Mouse (Mus musculus): ENCODE measurements around the gene Ttyh1. TPM values are rescaled to one million over a fixed set of nuclear protein-coding genes. Genes with fewer than 3 reads are reported as not detected.
"Not testable (repeated sequence)": the region's sequence is repeated elsewhere in the genome, so short reads cannot be mapped to it uniquely, and the experiment has no call there.

Ttyh1 gene
- polyA plus RNA-seq, 1 experiment from 2014 or later: 3.0 TPM

GRCm38 (mm10) chr7:4146241-4147180, 27.3 kb downstream of the Ttyh1 start:
- WGBS: 94% methylated on average over 23 of the region's 23 CpGs

GRCm38 (mm10) chr7:4147371-4147770, 28.2 kb downstream of the Ttyh1 start:
- 81% methylated on average over 20 of the region's 20 CpGs for WGBS

More at GRCm38 (mm10) chr7:4146241-4147180, 27.3 kb downstream of the Ttyh1 start:
- H3K27me3 ChIP-seq: peaks cover 10% of the 10 kb centered on the region
- no peak overlapping the region for H3K9ac ChIP-seq
- ATAC-seq (replicated peaks; ENCODE audit: low FRiP score): no peak
- H3K36me3 ChIP-seq: peaks cover 67% of the 10 kb centered on the region
- peaks cover 40% of the 10 kb centered on the region for H3K4me1 ChIP-seq
- H3K4me2 ChIP-seq: no peak overlapping the region
- H3K4me3 ChIP-seq (replicated peaks): no peak overlapping the region
- no peak overlapping the region for H3K27ac ChIP-seq
- no peaks in the 10 kb centered on the region for H3K9me3 ChIP-seq (replicated peaks)

GRCm38 (mm10) chr7:4147836-4148235, 28.6 kb downstream of the Ttyh1 start:
- H3K4me2 ChIP-seq: peak overlapping the region; percentile 90; the same call in 1 of the 2 replicates
- H3K4me3 ChIP-seq (replicated peaks): peak overlapping the region; percentile 62; the same call in 1 of the 2 replicates
- 0 out of 2 replicates have a peak overlapping the region, but pooled peaks have one; percentile 12 for H3K9ac ChIP-seq
- peaks cover 43% of the 10 kb centered on the region for H3K4me1 ChIP-seq
- H3K27me3 ChIP-seq: peaks cover 20% of the 10 kb centered on the region
- WGBS: 68% methylated on average over 4 of the region's 4 CpGs
- H3K27ac ChIP-seq: peak overlapping the region; percentile 94
- H3K9me3 ChIP-seq (replicated peaks): no peaks in the 10 kb centered on the region
- no peak for ATAC-seq (replicated peaks; ENCODE audit: low FRiP score)
- H3K36me3 ChIP-seq: peaks cover 54% of the 10 kb centered on the region

More at GRCm38 (mm10) chr7:4147371-4147770, 28.2 kb downstream of the Ttyh1 start:
- Histone ChIP-seq H3K36me3 (peaks cover 59% of the 10 kb centered on the region), H3K4me2 (no peak overlapping the region), H3K27me3 (peaks cover 18% of the 10 kb centered on the region), H3K9ac (no peak overlapping the region), H3K4me3 (replicated peaks) (no peak overlapping the region), H3K27ac (no peak overlapping the region), H3K4me1 (peaks cover 43% of the 10 kb centered on the region), H3K9me3 (replicated peaks) (no peaks in the 10 kb centered on the region)
- ATAC-seq (replicated peaks; ENCODE audit: low FRiP score): no peak

GRCm38 (mm10) chr7:4148341-4149208, 29.4 kb downstream of the Ttyh1 start:
- Histone ChIP-seq H3K4me2 (peak overlapping the region; percentile 90), H3K36me3 (peaks cover 46% of the 10 kb centered on the region), H3K9ac (peak overlapping the region; percentile 56), H3K27ac (peak overlapping the region; percentile 94), H3K9me3 (replicated peaks) (no peaks in the 10 kb centered on the region), H3K4me3 (replicated peaks) (peak overlapping the region; percentile 62), H3K27me3 (peaks cover 20% of the 10 kb centered on the region), H3K4me1 (peaks cover 43% of the 10 kb centered on the region)
- 27% methylated on average over 18 of the region's 18 CpGs for WGBS
- ATAC-seq (replicated peaks; ENCODE audit: low FRiP score): peak; percentile 23

- Histone ChIP-seq H3K4me2 (peak overlapping the region; percentile 90), H3K4me1 (peaks cover 43% of the 10 kb centered on the region)
Observed at GRCm38 (mm10) chr7:4149209-4150054, 30.2 kb downstream of the Ttyh1 start.

GRCm38 (mm10) chr7:4150059-4150541, 30.9 kb downstream of the Ttyh1 start, which contains the start of gene Leng9:
TSS of gene Leng9 (minus strand) at chr7:4150374.
- Histone ChIP-seq H3K27me3 (peaks cover 20% of the 10 kb centered on the region), H3K27ac (peak within 1 kb of the TSS; percentile 94), H3K4me1 (peaks cover 43% of the 10 kb centered on the region), H3K4me2 (peak within 1 kb of the TSS; percentile 90), H3K36me3 (peaks cover 31% of the 10 kb centered on the region), H3K9me3 (replicated peaks) (no peaks in the 10 kb centered on the region), H3K9ac (peak within 1 kb of the TSS; percentile 56), H3K4me3 (replicated peaks) (peak within 1 kb of the TSS; percentile 62)
- 2% methylated on average over 14 of the region's 14 CpGs for WGBS
- peak; percentile 40; the same call in 1 of the 2 replicates for ATAC-seq (replicated peaks; ENCODE audit: low FRiP score)

More at GRCm38 (mm10) chr7:4149209-4150054, 30.2 kb downstream of the Ttyh1 start:
- ATAC-seq (replicated peaks; ENCODE audit: low FRiP score): peak; percentile 79
- H3K27ac ChIP-seq: peak overlapping the region; percentile 94
- H3K27me3 ChIP-seq: peaks cover 20% of the 10 kb centered on the region
- H3K36me3 ChIP-seq: peaks cover 38% of the 10 kb centered on the region
- H3K9me3 ChIP-seq (replicated peaks): no peaks in the 10 kb centered on the region
- WGBS: under 1% methylated on average over 64 of the region's 64 CpGs
- H3K4me3 ChIP-seq (replicated peaks): peak overlapping the region; percentile 62
- H3K9ac ChIP-seq: peak overlapping the region; percentile 56

- 8% methylated on average over 14 of the region's 14 CpGs for WGBS
- ATAC-seq (replicated peaks; ENCODE audit: low FRiP score): 0 out of 2 replicates have a peak, but pooled peaks have one; percentile 6
- peaks cover 20% of the 10 kb centered on the region for H3K27me3 ChIP-seq
- no peak overlapping the region for H3K9ac ChIP-seq
- peaks cover 43% of the 10 kb centered on the region for H3K4me1 ChIP-seq
- no peak overlapping the region for H3K27ac ChIP-seq
- peak overlapping the region; percentile 90 for H3K4me2 ChIP-seq
- H3K4me3 ChIP-seq (replicated peaks): peak overlapping the region; percentile 62
- no peaks in the 10 kb centered on the region for H3K9me3 ChIP-seq (replicated peaks)
- peaks cover 24% of the 10 kb centered on the region for H3K36me3 ChIP-seq
Observed at GRCm38 (mm10) chr7:4150811-4151221, 31.6 kb downstream of the Ttyh1 start.

GRCm38 (mm10) chr7:4151241-4151640, 32.0 kb downstream of the Ttyh1 start:
- Histone ChIP-seq H3K27me3 (peaks cover 20% of the 10 kb centered on the region), H3K4me1 (peaks cover 43% of the 10 kb centered on the region), H3K4me2 (peak overlapping the region; percentile 90), H3K9ac (no peak overlapping the region), H3K9me3 (replicated peaks) (no peaks in the 10 kb centered on the region), H3K36me3 (peaks cover 20% of the 10 kb centered on the region), H3K4me3 (replicated peaks) (peak overlapping the region; percentile 62), H3K27ac (no peak overlapping the region)
- 23% methylated on average over 22 of the region's 22 CpGs for WGBS
- ATAC-seq (replicated peaks; ENCODE audit: low FRiP score): no peak

GRCm38 (mm10) chr7:4154356-4154755, 35.1 kb downstream of the Ttyh1 start:
- Histone ChIP-seq H3K4me1 (peaks cover 21% of the 10 kb centered on the region), H3K27ac (no peak overlapping the region), H3K9ac (no peak overlapping the region), H3K4me3 (replicated peaks) (no peak overlapping the region), H3K27me3 (peaks cover 20% of the 10 kb centered on the region), H3K4me2 (no peak overlapping the region), H3K36me3 (no peaks in the 10 kb centered on the region), H3K9me3 (replicated peaks) (no peaks in the 10 kb centered on the region)
- ATAC-seq (replicated peaks; ENCODE audit: low FRiP score): no peak
- 85% methylated on average over 5 of the region's 5 CpGs for WGBS

- Histone ChIP-seq H3K4me3 (replicated peaks) (no peak overlapping the region), H3K27ac (no peak overlapping the region), H3K4me2 (no peak overlapping the region), H3K36me3 (no peaks in the 10 kb centered on the region), H3K9ac (no peak overlapping the region), H3K9me3 (replicated peaks) (no peaks in the 10 kb centered on the region), H3K4me1 (peaks cover 18% of the 10 kb centered on the region), H3K27me3 (peaks cover 20% of the 10 kb centered on the region)
- no peak for ATAC-seq (replicated peaks; ENCODE audit: low FRiP score)
- 57% methylated on average over 4 of the region's 4 CpGs for WGBS
Observed at GRCm38 (mm10) chr7:4154976-4155375, 35.8 kb downstream of the Ttyh1 start.

GRCm38 (mm10) chr7:4161596-4161995, 42.4 kb downstream of the Ttyh1 start:
- not testable (repeated sequence) for H3K4me3 ChIP-seq (replicated peaks); H3K27me3 ChIP-seq; H3K9ac ChIP-seq; H3K4me2 ChIP-seq; H3K36me3 ChIP-seq; ATAC-seq (replicated peaks; ENCODE audit: low FRiP score); H3K9me3 ChIP-seq (replicated peaks); H3K27ac ChIP-seq
- 96% methylated on average over 4 of the region's 4 CpGs for WGBS
- peaks cover 22% of the 10 kb centered on the region for H3K4me1 ChIP-seq
